In genomic region chr6:117430876-117431781, GRCm38 (mm10) we compare ENCODE assay signal across 9 mouse cellular contexts.
DNase-seq lines count a peak whose midpoint lies in the region; ATAC-seq lines count a peak whose summit lies in the region.
"Had no signal": no experiment of that assay in that cellular context is flagged by ENCODE, and none has a peak within 500 bp of the region (broad histone marks: within the 10 kb centered on the region; RNA-seq: fewer than 3 reads in every experiment).

No protein-coding gene starts in this region.

- no peak overlapping the region for H3K4me3 ChIP-seq in stomach, embryonic 16.5 days (replicated peaks; ENCODE audit: low read length)
- no peak overlapping the region for H3K4me3 ChIP-seq in hindbrain, embryonic 12.5 days
- H3K4me3 ChIP-seq: neural tube, embryonic 12.5 days had no signal

- ATAC-seq in megakaryocyte progenitor cell, adult 5-6 weeks (replicated peaks; ENCODE audit: poor library complexity), result peak; percentile 89
- ATAC-seq in stomach, embryonic 16.5 days (ENCODE audit: insufficient read depth, low FRiP score), result peak; percentile 47; the same call in 1 of the 2 replicates
- no peak for ATAC-seq in hindbrain, embryonic 12.5 days (ENCODE audit: low FRiP score)

- H3K36me3 ChIP-seq in stomach, embryonic 16.5 days (ENCODE audit: control insufficient read depth, insufficient read depth, low read length), result no peaks in the 10 kb centered on the region
- no peaks in the 10 kb centered on the region for H3K36me3 ChIP-seq in hindbrain, embryonic 12.5 days
- H3K36me3 ChIP-seq: neural tube, embryonic 12.5 days had no signal

- no peak overlapping the region for H3K27ac ChIP-seq in stomach, embryonic 16.5 days (ENCODE audit: low read length)
- no peak overlapping the region for H3K27ac ChIP-seq in hindbrain, embryonic 12.5 days
- H3K27ac ChIP-seq: neural tube, embryonic 12.5 days had no signal

- WGBS in stomach, embryonic 16.5 days, result 67% methylated on average over 15 of the region's 15 CpGs
- 78% methylated on average over 15 of the region's 15 CpGs for WGBS in hindbrain, embryonic 12.5 days

- DNase-seq in layer of hippocampus, adult 11-12 months (ENCODE audit: low spot score), result peak; percentile 58
- DNase-seq in layer of hippocampus, postnatal 25 days (ENCODE audit: extremely low spot score in 1 of 2, low spot score in 1 of 2), result no peak
- peak; percentile 20 for DNase-seq in adrenal gland, adult 8-10 months
- peak; percentile 60 to 77 for DNase-seq in heart, adult 9 months (ENCODE audit: low spot score in 2 of 2)
- DNase-seq in left cerebral cortex, postnatal 10 days (ENCODE audit: extremely low spot score in 1 of 2, low spot score in 2 of 2), result peak; percentile 19 to 61

- intact Hi-C loops in left cerebral cortex, postnatal 10 days (cut with DNase I), result no loop called here

- no peak overlapping the region for H3K9ac ChIP-seq in stomach, embryonic 16.5 days (ENCODE audit: low read length)
- H3K9ac ChIP-seq in hindbrain, embryonic 12.5 days, result no peak overlapping the region
- H3K9ac ChIP-seq: neural tube, embryonic 12.5 days had no signal

- peaks cover 13% of the 10 kb centered on the region for H3K4me1 ChIP-seq in stomach, embryonic 16.5 days (ENCODE audit: control insufficient read depth, insufficient read depth, low read length)
- H3K4me1 ChIP-seq in hindbrain, embryonic 12.5 days, result peaks cover 18% of the 10 kb centered on the region

- no peak overlapping the region for H3K4me2 ChIP-seq in stomach, embryonic 16.5 days (ENCODE audit: low read depth, low read length)
- H3K4me2 ChIP-seq in hindbrain, embryonic 12.5 days (replicated peaks), result no peak overlapping the region
- H3K4me2 ChIP-seq: neural tube, embryonic 12.5 days had no signal

- H3K9me3 ChIP-seq in stomach, embryonic 16.5 days (replicated peaks; ENCODE audit: control insufficient read depth, low read length), result no peaks in the 10 kb centered on the region
- H3K9me3 ChIP-seq in hindbrain, embryonic 12.5 days (replicated peaks), result no peaks in the 10 kb centered on the region
- H3K9me3 ChIP-seq: neural tube, embryonic 12.5 days had no signal

- H3K27me3 ChIP-seq in stomach, embryonic 16.5 days (ENCODE audit: control insufficient read depth, insufficient read depth, low read length), result no peaks in the 10 kb centered on the region
- H3K27me3 ChIP-seq in hindbrain, embryonic 12.5 days, result no peaks in the 10 kb centered on the region
- H3K27me3 ChIP-seq: neural tube, embryonic 12.5 days had no signal

Comparison
In these comparisons a context has a peak if more than half of its experiments do, and no peak if none do; other contexts are left out.
1. DNase-seq: peak in layer of hippocampus, adult 11-12 months (single experiment), adrenal gland, adult 8-10 months (single experiment), heart, adult 9 months (2 of 2) and left cerebral cortex, postnatal 10 days (2 of 2); none in layer of hippocampus, postnatal 25 days (0 of 2).